Mouse (Mus musculus): ENCODE data around the gene Trappc4. TPM values are rescaled to one million over a fixed set of nuclear protein-coding genes. Genes with fewer than 3 reads are reported as not detected.
A peak's percentile ranks its signal among the peaks of the same experiment; 100 is the strongest.
"Not testable (repeated sequence)": the region's sequence is repeated elsewhere in the genome, so short reads cannot be mapped to it uniquely, and the experiment has no call there.

The Trappc4 gene
- polyA plus RNA-seq, 1 experiment, result 0.37 TPM

- Histone ChIP-seq H3K27me3 (ENCODE audit: control insufficient read depth) (no peaks in the 10 kb centered on the region), H3K36me3 (ENCODE audit: control insufficient read depth) (peaks cover 9% of the 10 kb centered on the region), H3K9me3 (ENCODE audit: control insufficient read depth, low read length) (no peaks in the 10 kb centered on the region), H3K4me3 (replicated peaks) (no peak overlapping the region), H3K4me1 (ENCODE audit: control insufficient read depth) (peaks cover 41% of the 10 kb centered on the region)
- TF ChIP-seq TAL1 (IDR thresholded peaks at IDR 0.05; ENCODE audit: low read length) (no peak), GATA1 (IDR thresholded peaks at IDR 0.05; ENCODE audit: low read length) (no peak)
These were observed 31.3 kb downstream of the Trappc4 start for GRCm38 (mm10) chr9:44376141-44376540.

- Histone ChIP-seq H3K4me3 (replicated peaks) (no peak overlapping the region), H3K36me3 (ENCODE audit: control insufficient read depth) (no peaks in the 10 kb centered on the region), H3K4me1 (ENCODE audit: control insufficient read depth) (peaks cover 19% of the 10 kb centered on the region), H3K27me3 (ENCODE audit: control insufficient read depth) (no peaks in the 10 kb centered on the region), H3K9me3 (ENCODE audit: control insufficient read depth, low read length) (no peaks in the 10 kb centered on the region)
- TF ChIP-seq GATA1 (IDR thresholded peaks at IDR 0.05; ENCODE audit: low read length) (no peak), TAL1 (IDR thresholded peaks at IDR 0.05; ENCODE audit: low read length) (no peak)
These were observed 34.0 kb downstream of the Trappc4 start for GRCm38 (mm10) chr9:44373386-44373785.

GRCm38 (mm10) chr9:44364480-44364879 is 42.9 kb downstream of the Trappc4 start:
- Histone ChIP-seq H3K9me3 (ENCODE audit: control insufficient read depth, low read length) (no peaks in the 10 kb centered on the region), H3K36me3 (ENCODE audit: control insufficient read depth) (peaks cover 6% of the 10 kb centered on the region)
- TF ChIP-seq GATA1 (IDR thresholded peaks at IDR 0.05; ENCODE audit: low read length), result no peak
- TF ChIP-seq TAL1 (IDR thresholded peaks at IDR 0.05; ENCODE audit: low read length), result no peak

GRCm38 (mm10) chr9:44361931-44362330 is 45.5 kb downstream of the Trappc4 start:
- peak overlapping the region; percentile 82 for H3K4me3 ChIP-seq (replicated peaks)

More at GRCm38 (mm10) chr9:44364480-44364879, 42.9 kb downstream of the Trappc4 start:
- Histone ChIP-seq H3K4me1 (ENCODE audit: control insufficient read depth) (peaks cover 23% of the 10 kb centered on the region), H3K4me3 (replicated peaks) (no peak overlapping the region), H3K27me3 (ENCODE audit: control insufficient read depth) (no peaks in the 10 kb centered on the region)

GRCm38 (mm10) chr9:44361190-44361917 is 46.0 kb downstream of the Trappc4 start, which contains the start of gene Vps11:
TSS of gene Vps11 (minus strand) at chr9:44361670.
- Histone ChIP-seq H3K9me3 (ENCODE audit: control insufficient read depth, low read length) (no peaks in the 10 kb centered on the region), H3K4me3 (replicated peaks) (peak within 1 kb of the TSS; percentile 82), H3K36me3 (ENCODE audit: control insufficient read depth) (peaks cover 35% of the 10 kb centered on the region), H3K4me1 (ENCODE audit: control insufficient read depth) (peaks cover 33% of the 10 kb centered on the region), H3K27me3 (ENCODE audit: control insufficient read depth) (no peaks in the 10 kb centered on the region)
- TF ChIP-seq TAL1 (IDR thresholded peaks at IDR 0.05; ENCODE audit: low read length), result no peak
- no peak for TF ChIP-seq GATA1 (IDR thresholded peaks at IDR 0.05; ENCODE audit: low read length)

More at GRCm38 (mm10) chr9:44361931-44362330, 45.5 kb downstream of the Trappc4 start:
- Histone ChIP-seq H3K36me3 (ENCODE audit: control insufficient read depth) (peaks cover 29% of the 10 kb centered on the region), H3K4me1 (ENCODE audit: control insufficient read depth) (peaks cover 32% of the 10 kb centered on the region)
- H3K9me3 ChIP-seq (ENCODE audit: control insufficient read depth, low read length); H3K27me3 ChIP-seq (ENCODE audit: control insufficient read depth): not testable (repeated sequence)

GRCm38 (mm10) chr9:44357207-44357606 is 50.2 kb downstream of the Trappc4 start:
- no peak for TF ChIP-seq GATA1 (IDR thresholded peaks at IDR 0.05; ENCODE audit: low read length)
- TF ChIP-seq TAL1 (IDR thresholded peaks at IDR 0.05; ENCODE audit: low read length), result no peak
- H3K4me3 ChIP-seq (replicated peaks), result peak overlapping the region; percentile 5
- H3K27me3 ChIP-seq (ENCODE audit: control insufficient read depth), result no peaks in the 10 kb centered on the region
- no peaks in the 10 kb centered on the region for H3K9me3 ChIP-seq (ENCODE audit: control insufficient read depth, low read length)
- peaks cover 42% of the 10 kb centered on the region for H3K4me1 ChIP-seq (ENCODE audit: control insufficient read depth)
- H3K36me3 ChIP-seq (ENCODE audit: control insufficient read depth), result peaks cover 76% of the 10 kb centered on the region

Other genes starting within 250 kb of the Trappc4 start
- 0.13 and 0.16 TPM in 2 replicates for gene Cbl, start 173.6 kb downstream of the Trappc4 start, polyA plus RNA-seq (2012)
- gene Ccdc153, start 166.9 kb downstream of the Trappc4 start, polyA plus RNA-seq (2012), result not detected in 2 replicates
- not detected in 2 replicates for gene Pdzd3, start 156.1 kb downstream of the Trappc4 start, polyA plus RNA-seq (2012)
- 0.07 TPM in 1 of 2 replicates, not detected in the other for gene Nlrx1, start 139.0 kb downstream of the Trappc4 start, polyA plus RNA-seq (2012)
- 19.1 and 19.9 TPM in 2 replicates for gene Abcg4, start 119.0 kb downstream of the Trappc4 start, polyA plus RNA-seq (2012)
- gene Hinfp, start 101.9 kb downstream of the Trappc4 start, polyA plus RNA-seq (2012), result 0.57 and 0.75 TPM in 2 replicates
- 24.5 and 25.4 TPM in 2 replicates for gene C2cd2l, start 87.3 kb downstream of the Trappc4 start, polyA plus RNA-seq (2012)
- gene Dpagt1, start 81.6 kb downstream of the Trappc4 start, polyA plus RNA-seq (2012), result 0.15 and 0.20 TPM in 2 replicates
- 364 and 434 TPM in 2 replicates for gene H2afx, start 72.9 kb downstream of the Trappc4 start, polyA plus RNA-seq (2012)
- gene Hmbs, start 63.4 kb downstream of the Trappc4 start, polyA plus RNA-seq (2012), result 331 and 361 TPM in 2 replicates
- 1.4 and 1.5 TPM in 2 replicates for gene Vps11, start 45.9 kb downstream of the Trappc4 start, polyA plus RNA-seq (2012)
- 0.69 and 0.80 TPM in 2 replicates for gene Hyou1, start 28.1 kb downstream of the Trappc4 start, polyA plus RNA-seq (2012)
- 0.23 and 0.31 TPM in 2 replicates for gene Slc37a4, start 10.7 kb downstream of the Trappc4 start, polyA plus RNA-seq (2012)
- 16.3 and 35.8 TPM in 2 replicates for gene Rps25, start 461 bp downstream of the Trappc4 start, polyA plus RNA-seq (2012)
- 1.1 and 1.5 TPM in 2 replicates for gene Ccdc84, start 11.0 kb upstream of the Trappc4 start, polyA plus RNA-seq (2012)
- not detected in 2 replicates for gene Foxr1, start 33.5 kb upstream of the Trappc4 start, polyA plus RNA-seq (2012)
- gene Upk2, start 47.4 kb upstream of the Trappc4 start, polyA plus RNA-seq (2012), result not detected in 2 replicates
- 0.06 and 0.09 TPM in 2 replicates for gene Bcl9l, start 75.2 kb upstream of the Trappc4 start, polyA plus RNA-seq (2012)
- not detected in 2 replicates for gene Cxcr5, start 154.3 kb upstream of the Trappc4 start, polyA plus RNA-seq (2012)
- gene Ddx6, start 197.3 kb upstream of the Trappc4 start, polyA plus RNA-seq (2012), result 1.2 and 1.7 TPM in 2 replicates

All from erythroblast, embryonic 14.5 days (primary cell).